Mouse (Mus musculus): Measurements from ENCODE around the gene Cxcr5. TPM values are rescaled to one million over a fixed set of nuclear protein-coding genes. Genes with fewer than 3 reads are reported as not detected.
"Not testable (repeated sequence)": the region's sequence is repeated elsewhere in the genome, so short reads cannot be mapped to it uniquely, and the experiment has no call there.

Gene Cxcr5
- total and polyA plus RNA-seq, 2 experiments from 2014 or later: not detected

GRCm38 (mm10) chr9:44588605-44589004 lies 26.9 kb upstream of the Cxcr5 start:
- Histone ChIP-seq H3K27me3 (ENCODE audit: insufficient read depth, low read length) (no peaks in the 10 kb centered on the region), H3K4me1 (ENCODE audit: insufficient read depth) (no peaks in the 10 kb centered on the region), H3K9ac (no peak overlapping the region), H3K4me2 (ENCODE audit: low read depth) (no peak overlapping the region), H3K27ac (ENCODE audit: low read depth, low read length) (no peak overlapping the region), H3K9me3 (ENCODE audit: low read length) (peaks cover 4% of the 10 kb centered on the region; the same call in 1 of the 2 replicates), H3K4me3 (ENCODE audit: low read depth, low read length) (no peak overlapping the region), H3K36me3 (ENCODE audit: insufficient read depth) (no peaks in the 10 kb centered on the region)
- WGBS: 76% methylated on average over 9 of the region's 9 CpGs
- DNase-seq: no peak
- ATAC-seq: no peak
- no peak for TF ChIP-seq CTCF (IDR thresholded peaks at IDR 0.05; ENCODE audit: low read depth)

- DNase-seq (no peak), ATAC-seq (no peak)
- Histone ChIP-seq H3K9ac (no peak overlapping the region), H3K4me3 (ENCODE audit: low read depth, low read length) (no peak overlapping the region), H3K4me1 (ENCODE audit: insufficient read depth) (no peaks in the 10 kb centered on the region), H3K36me3 (ENCODE audit: insufficient read depth) (no peaks in the 10 kb centered on the region), H3K9me3 (ENCODE audit: low read length) (peaks cover 4% of the 10 kb centered on the region; the same call in 1 of the 2 replicates), H3K4me2 (ENCODE audit: low read depth) (no peak overlapping the region), H3K27me3 (ENCODE audit: insufficient read depth, low read length) (no peaks in the 10 kb centered on the region), H3K27ac (ENCODE audit: low read depth, low read length) (no peak overlapping the region)
- TF ChIP-seq CTCF (IDR thresholded peaks at IDR 0.05; ENCODE audit: low read depth): no peak
- 83% methylated on average over 9 of the region's 9 CpGs for WGBS
Measured at GRCm38 (mm10) chr9:44587262-44588160, 25.8 kb upstream of the Cxcr5 start.

- H3K4me3 ChIP-seq (ENCODE audit: low read depth, low read length): no peak overlapping the region
- peaks cover 4% of the 10 kb centered on the region; the same call in 1 of the 2 replicates for H3K9me3 ChIP-seq (ENCODE audit: low read length)
- WGBS: 67% methylated on average over 8 of the region's 8 CpGs
- no peak overlapping the region for H3K27ac ChIP-seq (ENCODE audit: low read depth, low read length)
- no peak for ATAC-seq
- no peak for DNase-seq
- H3K4me2 ChIP-seq (ENCODE audit: low read depth): no peak overlapping the region
- H3K27me3 ChIP-seq (ENCODE audit: insufficient read depth, low read length): no peaks in the 10 kb centered on the region
- H3K36me3 ChIP-seq (ENCODE audit: insufficient read depth): no peaks in the 10 kb centered on the region
- H3K9ac ChIP-seq: no peak overlapping the region
- no peak for TF ChIP-seq CTCF (IDR thresholded peaks at IDR 0.05; ENCODE audit: low read depth)
- no peaks in the 10 kb centered on the region for H3K4me1 ChIP-seq (ENCODE audit: insufficient read depth)
Measured at GRCm38 (mm10) chr9:44586640-44587261, 25.1 kb upstream of the Cxcr5 start.

- ATAC-seq (no peak), DNase-seq (no peak)
- Histone ChIP-seq H3K4me3 (ENCODE audit: low read depth, low read length) (no peak overlapping the region), H3K27ac (ENCODE audit: low read depth, low read length) (no peak overlapping the region), H3K27me3 (ENCODE audit: insufficient read depth, low read length) (no peaks in the 10 kb centered on the region), H3K36me3 (ENCODE audit: insufficient read depth) (no peaks in the 10 kb centered on the region), H3K9ac (no peak overlapping the region), H3K4me2 (ENCODE audit: low read depth) (no peak overlapping the region), H3K9me3 (ENCODE audit: low read length) (peaks cover 4% of the 10 kb centered on the region; the same call in 1 of the 2 replicates), H3K4me1 (ENCODE audit: insufficient read depth) (no peaks in the 10 kb centered on the region)
- WGBS: 92% methylated on average over 16 of the region's 16 CpGs
- TF ChIP-seq CTCF (IDR thresholded peaks at IDR 0.05; ENCODE audit: low read depth): no peak
Measured at GRCm38 (mm10) chr9:44582390-44582789, 20.7 kb upstream of the Cxcr5 start.

- H3K9me3 ChIP-seq (ENCODE audit: low read length): peaks cover 4% of the 10 kb centered on the region; the same call in 1 of the 2 replicates
- no peak overlapping the region for H3K9ac ChIP-seq
- H3K4me1 ChIP-seq (ENCODE audit: insufficient read depth): no peaks in the 10 kb centered on the region
- no peaks in the 10 kb centered on the region for H3K27me3 ChIP-seq (ENCODE audit: insufficient read depth, low read length)
- no peak overlapping the region for H3K4me3 ChIP-seq (ENCODE audit: low read depth, low read length)
- ATAC-seq (no peak), DNase-seq (no peak)
- TF ChIP-seq CTCF (IDR thresholded peaks at IDR 0.05; ENCODE audit: low read depth): no peak
- H3K36me3 ChIP-seq (ENCODE audit: insufficient read depth): no peaks in the 10 kb centered on the region
- WGBS: 49% methylated on average over 3 of the region's 3 CpGs
- H3K4me2 ChIP-seq (ENCODE audit: low read depth): no peak overlapping the region
- no peak overlapping the region for H3K27ac ChIP-seq (ENCODE audit: low read depth, low read length)
Measured at GRCm38 (mm10) chr9:44581423-44581822, 19.7 kb upstream of the Cxcr5 start.

GRCm38 (mm10) chr9:44580085-44580484 lies 18.4 kb upstream of the Cxcr5 start:
- Histone ChIP-seq H3K4me1 (ENCODE audit: insufficient read depth) (no peaks in the 10 kb centered on the region), H3K9me3 (ENCODE audit: low read length) (peaks cover 4% of the 10 kb centered on the region; the same call in 1 of the 2 replicates), H3K4me3 (ENCODE audit: low read depth, low read length) (no peak overlapping the region), H3K36me3 (ENCODE audit: insufficient read depth) (no peaks in the 10 kb centered on the region), H3K27me3 (ENCODE audit: insufficient read depth, low read length) (no peaks in the 10 kb centered on the region), H3K27ac (ENCODE audit: low read depth, low read length) (no peak overlapping the region), H3K4me2 (ENCODE audit: low read depth) (no peak overlapping the region), H3K9ac (no peak overlapping the region)
- 90% methylated on average over 5 of the region's 5 CpGs for WGBS
- no peak for TF ChIP-seq CTCF (IDR thresholded peaks at IDR 0.05; ENCODE audit: low read depth)
- ATAC-seq: no peak
- DNase-seq: no peak

- Histone ChIP-seq H3K27ac (ENCODE audit: low read depth, low read length) (no peak overlapping the region), H3K4me1 (ENCODE audit: insufficient read depth) (no peaks in the 10 kb centered on the region), H3K27me3 (ENCODE audit: insufficient read depth, low read length) (no peaks in the 10 kb centered on the region), H3K4me2 (ENCODE audit: low read depth) (no peak overlapping the region), H3K9ac (no peak overlapping the region), H3K36me3 (ENCODE audit: insufficient read depth) (no peaks in the 10 kb centered on the region), H3K9me3 (ENCODE audit: low read length) (peaks cover 4% of the 10 kb centered on the region; the same call in 1 of the 2 replicates), H3K4me3 (ENCODE audit: low read depth, low read length) (no peak overlapping the region)
- no peak for TF ChIP-seq CTCF (IDR thresholded peaks at IDR 0.05; ENCODE audit: low read depth)
- ATAC-seq: no peak
- 47% methylated on average over 6 of the region's 6 CpGs for WGBS
- DNase-seq: no peak
Measured at GRCm38 (mm10) chr9:44579392-44579791, 17.7 kb upstream of the Cxcr5 start.

- H3K27ac ChIP-seq (ENCODE audit: low read depth, low read length); DNase-seq; H3K36me3 ChIP-seq (ENCODE audit: insufficient read depth); ATAC-seq; H3K4me3 ChIP-seq (ENCODE audit: low read depth, low read length); H3K9ac ChIP-seq; H3K4me2 ChIP-seq (ENCODE audit: low read depth); H3K9me3 ChIP-seq (ENCODE audit: low read length); H3K4me1 ChIP-seq (ENCODE audit: insufficient read depth); H3K27me3 ChIP-seq (ENCODE audit: insufficient read depth, low read length): not testable (repeated sequence)
- WGBS: 91% methylated on average over 7 of the region's 7 CpGs
Measured at GRCm38 (mm10) chr9:44576046-44576445, 14.4 kb upstream of the Cxcr5 start.

Data from forebrain, postnatal 0 days (tissue).